Comparison of ENCODE assay signal across 15 mouse cellular contexts in the genomic region with DNA sequence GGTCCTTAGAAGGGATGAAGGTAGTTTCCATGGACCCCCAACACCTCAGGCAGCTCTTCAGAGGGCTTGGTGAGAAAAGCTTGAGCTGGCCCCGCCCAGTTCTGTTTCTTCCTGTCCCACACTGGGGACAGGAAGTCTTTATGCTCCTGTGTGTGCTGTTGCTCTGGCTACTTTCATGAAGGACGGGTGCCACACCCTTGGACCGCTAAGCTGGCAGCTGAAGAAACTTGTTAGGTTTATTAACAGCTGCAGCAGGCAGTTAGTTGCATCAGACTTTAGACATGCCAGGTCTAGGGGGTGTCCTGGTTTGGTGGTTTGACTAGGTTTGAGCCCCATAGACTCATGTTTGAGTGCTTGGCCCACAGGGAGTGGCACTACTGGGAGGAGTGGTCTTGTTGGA. TPM values are rescaled to one million over a fixed set of nuclear protein-coding genes. Genes with fewer than 3 reads are reported as not detected.
DNase-seq lines count a peak whose midpoint lies in the region; ATAC-seq and TF ChIP-seq lines count a peak whose summit lies in the region.
"Had no signal": no experiment of that assay in that cellular context is flagged by ENCODE, and none has a peak within 500 bp of the region (broad histone marks: within the 10 kb centered on the region; RNA-seq: fewer than 3 reads in every experiment).

No protein-coding gene starts in this region.

- H3K9ac ChIP-seq in hindbrain, embryonic 11.5 days (ENCODE audit: low read depth, low read length), result no peak overlapping the region
- H3K9ac ChIP-seq: forebrain, embryonic 12.5 days; limb, embryonic 12.5 days had no signal

- H3K9me3 ChIP-seq in hindbrain, embryonic 11.5 days (ENCODE audit: control insufficient read depth, low read length), result no peaks in the 10 kb centered on the region
- H3K9me3 ChIP-seq in limb, embryonic 10.5 days (replicated peaks), result no peaks in the 10 kb centered on the region
- H3K9me3 ChIP-seq: forebrain, embryonic 12.5 days; G1E; limb, embryonic 12.5 days had no signal

- TF ChIP-seq POLR2A in thymus, adult 2 months (IDR thresholded peaks at IDR 0.05; ENCODE audit: control insufficient read depth, extremely low read depth, insufficient read depth, low read length, poor library complexity), result no peak

- H3K4me1 ChIP-seq in thymus, adult 2 months (replicated peaks; ENCODE audit: control insufficient read depth, insufficient read depth, low read length), result peaks cover 17% of the 10 kb centered on the region
- no peaks in the 10 kb centered on the region for H3K4me1 ChIP-seq in hindbrain, embryonic 11.5 days (replicated peaks; ENCODE audit: control insufficient read depth, insufficient read depth, low read length)
- H3K4me1 ChIP-seq in limb, embryonic 10.5 days, result peaks cover 9% of the 10 kb centered on the region

- H3K4me2 ChIP-seq in hindbrain, embryonic 11.5 days (replicated peaks; ENCODE audit: low read depth, low read length), result no peak overlapping the region
- H3K4me2 ChIP-seq: forebrain, embryonic 12.5 days; limb, embryonic 12.5 days had no signal

- TF ChIP-seq CTCF in thymus, adult 2 months (IDR thresholded peaks at IDR 0.05; ENCODE audit: borderline replicate concordance, control insufficient read depth, extremely low read depth, insufficient read depth, low read length, poor library complexity), result no peak
- TF ChIP-seq CTCF in layer of hippocampus, adult 2 months (conservative IDR thresholded peaks at IDR 0.05), result no peak

- ATAC-seq in monocyte, adult 5-6 weeks (replicated peaks; ENCODE audit: insufficient number of reproducible peaks, low FRiP score, low TSS enrichment, poor library complexity, severe bottlenecking), result peak; percentile 57
- ATAC-seq in hindbrain, embryonic 11.5 days (ENCODE audit: low FRiP score), result no peak

- H3K27ac ChIP-seq in thymus, adult 2 months (ENCODE audit: control insufficient read depth, insufficient read depth, low read length), result no peak overlapping the region
- H3K27ac ChIP-seq in layer of hippocampus, adult 2 months, result no peak overlapping the region
- H3K27ac ChIP-seq in hindbrain, embryonic 11.5 days (ENCODE audit: low read depth, low read length), result no peak overlapping the region
- no peak overlapping the region for H3K27ac ChIP-seq in limb, embryonic 10.5 days
- H3K27ac ChIP-seq: forebrain, embryonic 12.5 days; limb, embryonic 12.5 days had no signal

- 68% methylated on average over 3 of the region's 3 CpGs for WGBS in thymus, adult 2 months
- 73% methylated on average over 3 of the region's 3 CpGs for WGBS in hindbrain, embryonic 11.5 days
- WGBS in limb, embryonic 10.5 days, result 80% methylated on average over 3 of the region's 3 CpGs

- no peaks in the 10 kb centered on the region for H3K36me3 ChIP-seq in thymus, adult 2 months (ENCODE audit: control insufficient read depth, insufficient read depth, low read length)
- no peaks in the 10 kb centered on the region for H3K36me3 ChIP-seq in hindbrain, embryonic 11.5 days (ENCODE audit: control insufficient read depth, insufficient read depth, low read length)
- no peaks in the 10 kb centered on the region for H3K36me3 ChIP-seq in limb, embryonic 10.5 days
- H3K36me3 ChIP-seq: forebrain, embryonic 12.5 days; G1E; limb, embryonic 12.5 days had no signal

- DNase-seq in heart, adult 11 months, result peak; percentile 89
- DNase-seq in heart, adult 9 months (ENCODE audit: low spot score in 2 of 2), result no peak
- peak; percentile 19 for DNase-seq in thymus, postnatal 25 days
- DNase-seq in thymus, adult 2 months, result no peak
- DNase-seq in layer of hippocampus, adult 2 months (ENCODE audit: low spot score in 2 of 2), result no peak
- DNase-seq in hindbrain, embryonic 11.5 days (ENCODE audit: low spot score), result no peak
- DNase-seq in limb, embryonic 10.5 days (ENCODE audit: low spot score), result no peak
- DNase-seq: cerebellum, postnatal 36 days; heart, adult 18-20 months; kidney, postnatal 10 days had no signal

- H3K27me3 ChIP-seq in thymus, adult 2 months (ENCODE audit: control insufficient read depth, insufficient read depth, low read length), result no peaks in the 10 kb centered on the region
- H3K27me3 ChIP-seq in hindbrain, embryonic 11.5 days (ENCODE audit: control insufficient read depth, insufficient read depth, low read length), result peaks cover 12% of the 10 kb centered on the region
- peaks cover 32% of the 10 kb centered on the region for H3K27me3 ChIP-seq in limb, embryonic 10.5 days (ENCODE audit: low read depth, poor library complexity, severe bottlenecking)

- H3K4me3 ChIP-seq in thymus, adult 2 months (ENCODE audit: control insufficient read depth, insufficient read depth, low read length), result no peak overlapping the region
- H3K4me3 ChIP-seq in layer of hippocampus, adult 2 months, result no peak overlapping the region
- no peak overlapping the region for H3K4me3 ChIP-seq in hindbrain, embryonic 11.5 days (ENCODE audit: low read depth, low read length)
- no peak overlapping the region for H3K4me3 ChIP-seq in limb, embryonic 10.5 days
- H3K4me3 ChIP-seq: forebrain, embryonic 12.5 days; limb, embryonic 12.5 days; megakaryocyte, embryonic 14.5 days had no signal

RNA-seq across cellular contexts. Expression of gene Slc35c1, which starts 4.4 kb away (rescaled TPM):
- polyA plus RNA-seq in thymus, adult 2 months (2012; rRNA removed), result 144 and 156 TPM in 2 replicates
- total RNA-seq in monocyte, adult 5-6 weeks (2017), result 9.0 to 24.2 TPM (median 15.1 TPM) in 3 replicates
- total RNA-seq in layer of hippocampus, adult 2 months (2021), result 10 to 100 TPM; 14.0 to 15.7 TPM
- 8.7 and 9.0 TPM in 2 replicates for polyA plus RNA-seq in hindbrain, embryonic 11.5 days (2014; fragmentation: Nextera tagmentation; extraction: Ambion mirVana)
- polyA plus RNA-seq in limb, embryonic 10.5 days (2016; fragmentation: Nextera tagmentation; extraction: Ambion mirVana), result 11.1 and 11.2 TPM in 2 replicates

RNA-seq across cellular contexts. Expression of gene Cry2, which starts 30.8 kb away (rescaled TPM):
- 16.2 and 19.6 TPM in 2 replicates for polyA plus RNA-seq in thymus, adult 2 months (2012; rRNA removed)
- total RNA-seq in monocyte, adult 5-6 weeks (2017), result 4.2 to 10.6 TPM (median 7.3 TPM) in 3 replicates
- total RNA-seq in layer of hippocampus, adult 2 months (2021), result 100 to 1,000 TPM; 105 to 108 TPM
- polyA plus RNA-seq in hindbrain, embryonic 11.5 days (2014; fragmentation: Nextera tagmentation; extraction: Ambion mirVana), result 21.5 and 22.1 TPM in 2 replicates
- polyA plus RNA-seq in limb, embryonic 10.5 days (2016; fragmentation: Nextera tagmentation; extraction: Ambion mirVana), result 19.0 and 25.2 TPM in 2 replicates

Comparison
In these comparisons a context has a peak if more than half of its experiments do, and no peak if none do; other contexts are left out.
1. DNase-seq: peak in heart, adult 11 months (single experiment) and thymus, postnatal 25 days (single experiment); none in heart, adult 9 months (0 of 2), thymus, adult 2 months (single experiment), layer of hippocampus, adult 2 months (0 of 2), hindbrain, embryonic 11.5 days (single experiment) and limb, embryonic 10.5 days (single experiment).
2. RNA of gene Slc35c1, which starts 4.4 kb away (polyA plus RNA-seq): 144 to 156 TPM in thymus, adult 2 months; 11.1 to 11.2 TPM in limb, embryonic 10.5 days and 8.7 to 9.0 TPM in hindbrain, embryonic 11.5 days; every median in the first group is over 10 times any median in the second.